Mouse (Mus musculus) G1E (cell line): ENCODE measurements around the gene Tmem268. TPM values are rescaled to one million over a fixed set of nuclear protein-coding genes. Genes with fewer than 3 reads are reported as not detected.
A peak's percentile ranks its signal among the peaks of the same experiment; 100 is the strongest.

Experiments
- ATAC-seq: 2 replicates; pipeline ENCODE4 v1.8.0; 2016; ENCODE audit warnings: mild to moderate bottlenecking; ENCODE audit not compliant: insufficient number of reproducible peaks, poor library complexity, low FRiP score, severe bottlenecking; ENCODE audit errors: extremely low read depth
- DNase-seq: peaks from one replicate; pipeline ENCODE4 v3.0.0; 2012; ENCODE audit warnings: low spot score
- H3K27me3 ChIP-seq: 2 replicates; pipeline ENCODE4 v1.6.1; 2012; ENCODE audit warnings: mild to moderate bottlenecking, low read length, inconsistent platforms; ENCODE audit not compliant: insufficient read depth
- H3K36me3 ChIP-seq: replicated peaks from 2 replicates; pipeline ENCODE3; 2012; ENCODE audit warnings: mild to moderate bottlenecking, inconsistent platforms
- H3K4me1 ChIP-seq: 2 replicates; pipeline ENCODE4 v1.6.1; 2012; ENCODE audit warnings: low read depth, low read length, inconsistent platforms, mixed read lengths; ENCODE audit not compliant: insufficient read depth
- H3K4me3 ChIP-seq: 2 replicates; pipeline ENCODE4 v1.5.1; 2012; ENCODE audit warnings: low read depth, mild to moderate bottlenecking, inconsistent platforms, low read length, moderate library complexity, mixed read lengths
- H3K9me3 ChIP-seq: replicated peaks from 2 replicates; pipeline ENCODE4 v1.6.1; 2012; ENCODE audit warnings: inconsistent platforms
- CTCF ChIP-seq: IDR thresholded peaks from 2 replicates; pipeline ENCODE4 v1.5.1; 2012; ENCODE audit warnings: low read depth, low read length, inconsistent platforms, mixed read lengths
- GATA1 ChIP-seq: IDR thresholded peaks from 2 replicates; pipeline ENCODE4 v1.6.1; 2012; ENCODE audit warnings: borderline replicate concordance, low read length, inconsistent platforms, mixed read lengths
- GATA2 ChIP-seq: IDR thresholded peaks from 2 replicates; pipeline ENCODE4 v1.6.1; 2012; ENCODE audit warnings: low read depth, low read length, inconsistent platforms, borderline replicate concordance
- POLR2AphosphoS5 ChIP-seq: IDR thresholded peaks from 2 replicates; pipeline ENCODE4 v1.6.1; 2012; ENCODE audit warnings: low read depth, low read length, inconsistent platforms; ENCODE audit not compliant: insufficient replicate concordance
- TAL1 ChIP-seq: conservative IDR thresholded peaks from 2 replicates; pipeline ENCODE4 v1.6.1; 2012; ENCODE audit warnings: low read depth, low read length, inconsistent platforms, mixed read lengths
- polyA plus RNA-seq: library from polyadenylated mRNA; stranded (reverse); fragments of >175 nt; gene quantifications from 2 replicates; pipeline ENCODE4 v1.2.3, GENCODE M21; 2012
- total RNA-seq, 2 experiments: library from RNA; stranded (forward) in 1 of 2; stranded (reverse) in 1 of 2; fragments of 200-1000 nt in 1 of 2; fragments of >200 nt in 1 of 2; fragmentation: Nextera tagmentation in 1 of 2; gene quantifications; 2 replicates each; pipeline ENCODE4 v1.2.3; 2014 to 2017

The Tmem268 gene
- total and polyA plus RNA-seq, 3 experiments: 3.4 to 12.8 (median 3.4) TPM

DNA sequence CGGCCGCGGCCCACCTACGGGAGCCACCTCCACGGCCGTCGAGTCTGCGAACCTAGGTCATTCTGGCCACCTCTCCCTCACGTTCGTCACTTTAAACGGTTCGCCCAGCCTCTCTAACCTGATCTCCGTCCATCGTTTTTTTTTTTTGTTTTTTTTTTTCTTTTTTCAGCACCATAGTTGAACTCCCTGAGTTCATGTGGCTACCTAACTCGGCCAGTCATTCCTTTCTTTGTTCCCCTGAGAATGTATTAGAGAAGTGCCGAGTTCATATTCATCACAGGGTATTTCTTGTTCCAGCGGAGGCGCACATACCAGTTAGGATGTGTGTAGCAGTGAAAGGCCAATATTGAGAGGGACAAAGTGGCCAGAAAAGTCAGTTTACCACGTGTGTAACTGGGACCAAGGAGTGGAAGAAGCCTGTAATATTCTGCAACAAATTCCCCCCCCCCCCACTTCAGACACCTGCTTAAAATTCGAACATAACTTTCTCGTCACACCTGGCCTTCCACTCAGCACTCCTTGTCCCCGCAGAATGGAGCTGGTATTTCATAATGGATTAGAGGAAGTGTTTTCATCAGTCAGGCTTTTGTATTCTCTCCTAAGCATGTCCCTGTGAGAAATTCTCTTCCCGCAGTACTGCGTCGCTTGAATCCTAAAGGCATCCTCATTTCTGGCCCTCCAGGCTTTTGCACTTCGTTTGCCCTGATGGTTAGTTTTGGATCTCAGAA lies 13.2 kb upstream of the Tmem268 start:
- Histone ChIP-seq H3K4me3 (peak overlapping the region; percentile 89), H3K4me1 (peaks cover 36% of the 10 kb centered on the region), H3K27me3 (peaks cover 3% of the 10 kb centered on the region; the same call in 1 of the 2 replicates), H3K36me3 (peaks cover 39% of the 10 kb centered on the region), H3K9me3 (no peaks in the 10 kb centered on the region)
- no peak for ATAC-seq
- DNase-seq: no peak
- no peak for TF ChIP-seq GATA2
- no peak for TF ChIP-seq CTCF
- TF ChIP-seq TAL1: no peak
- no peak for TF ChIP-seq GATA1
- no peak for TF ChIP-seq POLR2AphosphoS5

DNA sequence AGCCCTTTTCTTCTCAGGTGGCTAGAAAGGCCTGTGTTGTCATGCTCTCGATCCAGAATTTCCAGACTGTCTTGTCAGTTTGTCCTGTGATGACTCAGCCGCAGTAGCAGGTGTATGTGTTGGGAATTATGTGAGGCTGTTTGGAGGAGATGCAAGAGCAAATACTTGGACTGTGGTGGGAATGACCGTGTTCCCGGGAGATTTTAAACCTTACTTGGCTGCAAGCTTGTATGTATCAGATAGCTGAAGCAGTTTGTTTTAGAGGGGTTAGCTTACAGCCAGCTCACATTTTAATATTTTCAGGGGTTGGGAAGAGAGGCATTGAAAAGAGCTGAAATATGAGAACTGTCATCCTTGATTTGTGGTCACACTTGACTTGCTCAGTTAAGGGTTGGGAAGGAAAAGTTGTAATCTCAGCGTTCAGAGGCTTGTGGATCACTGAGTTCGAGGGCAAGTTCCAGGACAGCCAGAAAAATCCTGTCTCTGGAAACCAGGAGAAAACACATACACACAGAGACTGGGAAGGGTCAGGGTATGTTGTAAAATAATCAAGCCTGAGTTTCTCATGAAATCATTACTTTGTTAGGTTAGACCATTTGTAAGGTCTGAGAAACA lies 12.0 kb upstream of the Tmem268 start:
- Histone ChIP-seq H3K36me3 (peaks cover 50% of the 10 kb centered on the region), H3K9me3 (no peaks in the 10 kb centered on the region), H3K4me1 (peaks cover 36% of the 10 kb centered on the region), H3K27me3 (no peaks in the 10 kb centered on the region), H3K4me3 (peak overlapping the region; percentile 89; the same call in 1 of the 2 replicates)
- DNase-seq (no peak), ATAC-seq (no peak)
- no peak for TF ChIP-seq GATA1
- TF ChIP-seq TAL1: no peak
- no peak for TF ChIP-seq GATA2
- no peak for TF ChIP-seq POLR2AphosphoS5
- no peak for TF ChIP-seq CTCF

DNA sequence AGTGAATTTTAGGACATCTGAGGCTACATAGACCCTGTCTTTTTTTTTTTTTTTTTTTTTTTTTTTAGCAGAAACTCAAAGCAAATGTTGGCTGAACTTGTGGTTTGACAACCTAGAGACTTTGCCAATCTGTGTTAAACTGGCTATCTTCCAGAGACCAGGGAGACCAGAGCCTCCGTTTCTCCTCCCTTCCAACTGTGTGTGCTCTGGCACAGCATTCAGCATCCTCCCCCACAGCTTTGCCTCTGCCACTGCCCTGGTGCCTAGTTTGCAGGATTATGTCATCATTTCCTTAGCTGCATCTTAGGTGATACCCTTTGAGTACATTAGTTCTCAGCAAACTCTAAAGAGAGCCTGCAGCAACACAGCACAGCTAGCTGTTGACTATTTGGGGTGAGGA lies 10.8 kb upstream of the Tmem268 start:
- H3K4me3 ChIP-seq: no peak overlapping the region
- no peaks in the 10 kb centered on the region for H3K27me3 ChIP-seq
- no peak for ATAC-seq
- H3K9me3 ChIP-seq: no peaks in the 10 kb centered on the region
- H3K4me1 ChIP-seq: peaks cover 36% of the 10 kb centered on the region
- no peak for DNase-seq
- H3K36me3 ChIP-seq: peaks cover 62% of the 10 kb centered on the region
- TF ChIP-seq GATA1: no peak
- TF ChIP-seq TAL1: no peak
- no peak for TF ChIP-seq POLR2AphosphoS5
- TF ChIP-seq CTCF: no peak
- no peak for TF ChIP-seq GATA2

GRCm38 (mm10) chr4:63548491-63548890 lies 10.1 kb upstream of the Tmem268 start:
- peaks cover 36% of the 10 kb centered on the region for H3K4me1 ChIP-seq
- H3K4me3 ChIP-seq: no peak overlapping the region
- H3K27me3 ChIP-seq: no peaks in the 10 kb centered on the region
- TF ChIP-seq POLR2AphosphoS5: no peak
- no peaks in the 10 kb centered on the region for H3K9me3 ChIP-seq
- no peak for DNase-seq
- peaks cover 67% of the 10 kb centered on the region for H3K36me3 ChIP-seq
- ATAC-seq: no peak

DNA sequence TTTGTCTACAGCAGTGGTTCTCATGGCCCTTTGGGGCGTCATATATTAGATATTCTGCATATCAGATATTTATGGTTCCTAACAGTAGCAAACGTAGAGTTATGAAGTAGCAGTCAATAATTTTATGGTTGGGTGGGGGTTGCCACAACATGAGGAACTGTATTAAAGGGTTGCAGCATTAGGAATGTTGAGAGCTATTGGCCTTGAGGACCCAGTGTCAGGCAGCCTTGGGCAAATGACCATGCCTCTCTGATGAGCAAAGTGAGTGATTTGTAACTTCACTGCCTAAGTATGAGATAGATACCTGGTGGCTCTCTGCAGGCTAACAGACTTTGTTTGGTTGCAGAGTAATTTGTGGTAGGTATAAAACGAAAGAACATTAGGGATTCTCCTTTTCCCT lies 7.7 kb upstream of the Tmem268 start:
- peaks cover 87% of the 10 kb centered on the region for H3K36me3 ChIP-seq
- H3K4me1 ChIP-seq: peaks cover 22% of the 10 kb centered on the region
- no peaks in the 10 kb centered on the region for H3K27me3 ChIP-seq
- DNase-seq (no peak), ATAC-seq (no peak)
- TF ChIP-seq TAL1 (no peak), CTCF (no peak), GATA1 (no peak), POLR2AphosphoS5 (no peak), GATA2 (no peak)
- H3K9me3 ChIP-seq: no peaks in the 10 kb centered on the region
- H3K4me3 ChIP-seq: no peak overlapping the region

GRCm38 (mm10) chr4:63552865-63553264 lies 5.7 kb upstream of the Tmem268 start:
- ATAC-seq: no peak
- TF ChIP-seq CTCF (no peak), GATA1 (no peak), POLR2AphosphoS5 (no peak), GATA2 (no peak), TAL1 (no peak)
- DNase-seq: no peak
- Histone ChIP-seq H3K4me1 (peaks cover 17% of the 10 kb centered on the region), H3K36me3 (peaks cover 83% of the 10 kb centered on the region), H3K9me3 (no peaks in the 10 kb centered on the region), H3K4me3 (no peak overlapping the region), H3K27me3 (no peaks in the 10 kb centered on the region)
